Mouse (Mus musculus) bone marrow, adult 2 months (tissue): Measurements from ENCODE around the gene Serinc3.

Experiments
- CTCF ChIP-seq: fragments of 200-500 bp; IDR thresholded peaks from 2 replicates; pipeline ENCODE4 v1.5.1; 2011; ENCODE audit warnings: low read length, control low read depth; ENCODE audit not compliant: control insufficient read depth, insufficient read depth
- POLR2A ChIP-seq: fragments of 200-500 bp; IDR thresholded peaks from 2 replicates; pipeline ENCODE4 v1.6.1; 2011; ENCODE audit warnings: low read depth, mild to moderate bottlenecking, control low read depth, low read length, borderline replicate concordance; ENCODE audit not compliant: control insufficient read depth

GRCm38 (mm10) chr2:163634211-163634610 is 10.7 kb downstream of the Serinc3 start:
- TF ChIP-seq POLR2A: no peak
- no peak for TF ChIP-seq CTCF
